Mouse (Mus musculus): ENCODE data around the gene Myct1.

Myct1 gene

DNA sequence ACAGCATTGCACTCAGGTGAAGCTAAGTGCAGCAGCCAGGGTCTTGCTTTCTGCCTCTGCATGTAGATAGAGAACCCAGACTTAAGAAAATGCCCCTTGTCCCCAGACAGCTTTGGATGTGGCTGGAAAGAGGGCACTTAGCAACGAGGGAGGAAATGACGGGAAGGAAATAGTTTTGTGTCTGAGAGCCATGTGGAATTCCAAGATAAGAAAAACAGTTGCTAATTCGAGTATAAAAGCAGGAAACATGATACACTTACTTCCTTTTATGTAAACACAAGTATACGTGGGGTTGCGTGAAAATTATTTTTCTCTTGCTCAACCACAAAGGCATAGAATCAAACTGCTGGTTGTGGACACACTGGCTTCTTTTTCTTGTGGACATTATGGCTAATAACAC is at the start of gene Myct1:
TSS of gene Myct1 (plus strand) at position 312 of the 400 bp plus-strand sequence.
- DNase-seq (ENCODE audit: low read depth, low spot score): no peak

DNA sequence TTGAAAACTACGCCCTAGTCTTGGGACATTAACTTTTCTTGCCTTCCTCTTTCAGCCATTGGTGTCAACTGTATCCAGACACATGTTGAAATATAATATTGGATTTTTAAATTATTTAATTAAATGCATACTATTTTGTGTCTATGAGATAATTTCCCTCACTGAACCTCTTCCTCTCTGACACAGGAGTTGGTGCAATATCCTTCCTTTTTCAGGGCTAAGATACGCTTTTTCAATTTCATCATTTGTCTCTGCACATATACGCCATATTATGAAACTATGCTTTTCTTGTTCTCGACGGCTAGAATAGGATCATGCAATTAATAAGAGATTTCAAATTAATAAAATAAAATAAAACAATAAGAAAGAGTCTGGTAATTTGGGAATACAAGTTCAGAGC is 47.1 kb upstream of the Myct1 start:
- DNase-seq (ENCODE audit: low read depth, low spot score): no peak

DNA sequence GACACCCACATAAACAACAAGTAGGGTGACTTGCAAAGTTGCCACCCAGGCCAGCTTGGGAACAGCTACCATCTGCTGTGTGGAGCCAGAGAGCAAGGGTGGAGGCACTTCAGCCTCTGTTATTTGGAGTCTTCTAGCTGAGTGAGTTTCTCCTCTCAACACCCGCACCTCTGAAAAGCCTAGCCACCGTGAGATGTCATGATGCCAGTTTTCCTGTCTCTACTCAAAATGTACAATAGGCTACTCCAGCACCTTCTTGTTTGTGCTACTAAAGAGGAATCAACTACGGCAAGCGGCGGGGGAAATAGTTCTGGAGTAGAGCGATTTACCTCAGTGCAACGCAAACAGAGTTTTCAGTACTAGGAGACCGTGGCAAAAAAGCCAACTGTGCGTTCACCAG is 45.8 kb upstream of the Myct1 start:
- no peak for DNase-seq (ENCODE audit: low read depth, low spot score)

DNA sequence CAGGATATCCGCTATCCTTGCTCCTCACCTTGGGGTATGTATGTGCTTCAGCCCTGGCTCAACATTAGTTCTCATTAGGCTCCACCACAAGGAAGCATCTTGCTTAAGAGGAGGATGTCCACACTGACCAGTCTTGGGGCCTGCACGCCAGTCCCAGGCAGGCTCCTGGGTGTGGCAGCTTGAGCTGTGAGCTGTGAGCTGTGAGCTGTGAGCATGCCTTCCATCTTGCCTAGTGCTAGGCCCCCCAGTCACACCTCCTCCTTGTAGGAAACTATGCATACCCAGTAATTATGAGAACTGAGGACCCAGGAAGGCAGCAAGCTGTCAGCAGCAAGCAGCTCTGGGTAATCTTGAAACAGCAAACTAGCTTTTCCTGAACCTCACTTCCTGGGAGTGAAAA is 44.9 kb upstream of the Myct1 start:
- no peak for DNase-seq (ENCODE audit: low read depth, low spot score)

DNA sequence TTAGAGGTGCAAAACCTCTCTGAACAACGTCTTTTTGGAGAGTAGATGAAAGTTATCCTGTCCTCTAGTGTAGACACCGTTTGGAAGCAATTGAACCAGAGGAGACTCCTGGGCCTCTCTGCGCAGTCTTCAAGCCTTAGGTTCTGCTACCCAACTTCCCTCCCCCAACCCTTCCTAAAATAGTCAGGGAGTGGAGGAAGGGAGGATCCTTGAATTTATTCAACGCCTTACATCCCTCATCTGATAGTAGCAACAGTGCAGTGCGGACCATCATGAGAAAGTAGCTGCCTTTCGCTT is 43.8 kb upstream of the Myct1 start:
- no peak for DNase-seq (ENCODE audit: low read depth, low spot score)

DNA sequence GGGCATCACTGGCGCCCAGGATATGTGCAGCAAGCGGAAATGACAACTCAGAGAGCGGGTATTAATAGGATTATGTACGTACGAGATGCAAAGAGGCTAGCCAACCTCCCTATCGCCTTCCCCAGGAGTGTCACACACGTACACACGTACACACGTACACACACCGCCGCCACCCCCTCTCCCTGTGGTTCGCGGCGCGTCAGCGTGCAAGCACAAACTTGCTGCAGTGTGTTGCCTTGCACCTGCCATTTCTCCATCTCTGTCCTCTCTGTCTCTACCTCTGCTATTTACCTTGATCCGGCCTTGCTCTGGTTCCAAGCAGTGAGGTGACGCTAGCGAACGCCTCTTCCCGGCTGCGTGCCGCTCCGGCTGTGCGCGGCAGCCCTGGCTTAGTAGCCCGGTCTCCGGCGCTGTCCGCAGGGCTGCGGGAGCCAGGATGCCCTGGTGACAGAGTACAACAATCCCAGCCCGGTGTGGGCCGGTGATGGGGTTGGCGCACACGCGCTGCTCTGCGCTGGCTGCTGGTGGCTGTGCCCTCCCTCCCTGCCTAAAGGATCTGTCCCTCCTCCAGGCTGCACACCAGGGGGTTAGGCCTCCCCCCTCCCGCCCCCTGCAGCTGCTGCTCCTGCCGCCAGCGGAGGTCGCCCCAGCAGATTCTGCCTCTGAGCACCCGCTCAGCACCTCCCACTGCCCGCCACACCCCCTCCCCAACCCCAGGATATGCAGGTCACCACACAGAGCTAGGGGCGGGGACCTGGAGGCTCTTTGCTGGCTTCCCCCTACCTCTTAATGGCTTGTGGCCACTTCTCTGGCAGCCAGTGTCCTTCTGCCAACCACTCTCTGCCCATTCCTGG is 43.2 kb upstream of the Myct1 start:
- peak; percentile 29 for DNase-seq (ENCODE audit: low read depth, low spot score)

DNA sequence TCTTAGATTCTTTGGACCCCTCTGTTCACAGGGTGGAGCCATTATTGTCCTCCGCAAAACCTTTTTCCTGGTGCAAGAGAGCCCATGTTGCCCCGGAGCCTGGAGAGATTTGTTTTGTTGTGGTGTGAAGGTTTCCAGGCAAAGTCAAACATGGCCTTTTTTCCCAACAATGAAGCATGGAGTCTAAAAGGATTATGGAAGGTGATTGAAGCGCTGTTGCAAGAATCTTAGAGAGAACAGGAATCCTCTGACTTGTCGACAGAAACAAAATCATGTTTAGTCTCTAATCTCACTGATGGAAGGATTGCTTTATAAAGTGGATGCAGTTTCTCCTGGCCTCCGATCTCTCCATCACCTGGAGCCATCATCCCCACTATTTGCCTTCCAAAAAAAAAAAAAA is 42.2 kb upstream of the Myct1 start, which contains the start of gene Syne1:
TSS of gene Syne1 (minus strand) at position 101 of the 400 bp plus-strand sequence.
- DNase-seq (ENCODE audit: low read depth, low spot score): no peak

DNA sequence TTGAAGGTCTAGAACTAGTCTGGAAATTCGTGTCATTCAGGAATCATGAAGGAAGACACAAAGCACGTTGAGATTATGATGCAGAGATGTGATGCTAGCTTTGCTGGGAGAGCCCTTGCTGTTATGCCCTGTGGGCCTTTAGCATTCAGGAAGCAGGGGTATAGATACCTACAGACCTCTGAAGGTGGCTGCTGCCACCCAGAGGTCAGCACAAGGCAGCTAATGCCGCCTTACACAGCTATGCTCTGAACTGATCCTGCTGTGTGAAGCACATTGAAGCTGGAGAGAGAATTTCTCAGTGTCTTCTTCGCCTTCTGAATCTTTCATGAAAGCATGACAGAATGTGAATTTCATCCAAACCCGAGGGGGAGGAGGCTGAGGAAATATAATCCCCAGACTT is 38.6 kb upstream of the Myct1 start:
- peak; percentile 32 for DNase-seq (ENCODE audit: low read depth, low spot score)

DNA sequence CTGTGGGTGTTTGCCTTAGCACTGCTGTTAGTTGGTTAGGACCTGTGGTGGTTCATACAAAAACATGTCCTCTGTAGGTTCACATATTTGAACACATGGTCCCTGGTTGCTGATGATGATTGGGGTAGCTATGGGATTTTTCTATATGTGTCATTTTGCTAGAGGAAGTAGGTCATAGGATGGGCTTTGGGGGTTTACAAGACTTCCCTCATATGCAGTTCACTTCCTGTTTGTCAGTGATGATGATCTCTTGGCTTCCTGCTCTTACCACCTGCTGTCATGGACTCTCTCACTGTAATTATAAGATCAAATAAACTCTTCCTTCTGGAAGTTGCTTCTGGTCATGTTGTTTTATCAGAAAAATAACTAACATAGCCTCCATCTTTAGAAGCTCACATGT is 34.8 kb upstream of the Myct1 start:
- DNase-seq (ENCODE audit: low read depth, low spot score): no peak

DNA sequence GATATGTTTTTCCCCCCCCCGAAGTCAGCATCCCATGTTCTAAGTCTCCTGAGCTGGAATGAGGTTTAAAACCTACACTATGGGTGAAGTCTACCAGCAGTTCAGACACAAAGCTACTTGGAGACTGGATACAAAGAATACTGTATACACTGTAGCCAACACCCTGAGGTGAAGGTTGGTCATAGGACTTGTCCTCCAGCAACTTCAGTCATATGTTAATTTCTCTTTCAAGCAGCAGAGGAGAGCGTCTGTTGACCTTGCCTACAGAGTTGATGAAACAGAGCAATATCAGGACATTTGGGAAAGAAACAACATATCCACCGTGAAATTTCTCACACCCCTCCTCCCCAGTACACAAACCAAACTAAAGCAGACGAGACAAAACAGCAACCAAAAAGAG is 33.0 kb upstream of the Myct1 start:
- no peak for DNase-seq (ENCODE audit: low read depth, low spot score)

DNA sequence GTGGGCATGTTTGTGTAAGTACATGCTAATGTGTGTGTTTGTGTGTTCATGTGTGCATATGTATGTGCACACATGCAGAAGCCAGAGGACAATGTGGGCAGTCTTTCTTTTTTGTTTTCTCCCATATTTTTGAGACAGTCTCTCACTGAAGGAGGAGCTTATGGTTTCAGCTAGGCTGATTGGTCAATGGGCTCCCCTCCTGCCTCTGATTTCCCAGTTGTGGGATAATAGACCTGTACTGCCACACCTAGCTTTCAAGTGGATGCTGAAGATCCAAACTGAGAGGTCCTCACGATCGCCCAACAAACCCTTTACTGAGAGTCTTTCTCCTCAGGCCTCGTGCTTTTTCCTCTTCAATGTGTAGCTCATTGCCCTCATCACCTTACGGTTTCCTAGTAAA is 31.9 kb upstream of the Myct1 start:
- DNase-seq (ENCODE audit: low read depth, low spot score): no peak

DNA sequence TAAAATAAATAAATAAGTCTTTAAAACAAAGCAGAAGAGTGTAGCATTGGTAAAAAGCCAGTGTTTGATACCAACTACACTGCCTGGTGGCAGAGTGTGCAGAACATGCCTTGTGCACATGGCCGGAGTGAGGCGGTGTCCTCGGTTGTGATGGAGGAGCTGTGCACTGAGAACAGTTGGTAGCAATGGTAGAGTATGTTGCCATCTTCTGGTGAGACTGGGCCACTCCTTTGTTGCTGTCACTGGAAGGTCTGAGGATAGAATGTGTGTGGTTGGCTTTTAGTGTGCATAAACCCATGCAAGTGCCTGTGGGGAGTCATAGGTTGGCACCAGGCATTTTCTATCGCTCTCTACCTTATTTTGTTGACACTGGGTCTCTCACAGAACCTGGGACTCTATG is 24.6 kb upstream of the Myct1 start:
- no peak for DNase-seq (ENCODE audit: low read depth, low spot score)

DNA sequence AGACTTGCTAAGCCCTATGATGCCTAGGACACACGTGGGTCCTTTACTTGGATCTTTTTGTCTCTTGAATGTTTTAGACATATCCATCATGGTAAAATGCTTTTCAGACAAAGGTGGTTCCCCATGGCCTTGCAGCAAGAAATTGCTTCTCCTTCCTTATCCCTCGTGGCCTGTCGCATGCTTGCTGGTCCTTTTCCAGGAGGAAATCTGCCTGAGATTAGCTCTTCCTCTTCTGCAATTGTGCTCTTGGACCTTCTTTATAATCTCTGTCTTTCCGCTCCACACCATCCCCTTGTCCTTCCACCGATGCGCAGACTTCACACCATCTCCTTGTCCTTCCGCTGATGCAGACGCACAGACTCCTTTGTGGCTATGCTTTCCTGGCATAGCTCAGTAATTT is 23.5 kb upstream of the Myct1 start:
- no peak for DNase-seq (ENCODE audit: low read depth, low spot score)

DNA sequence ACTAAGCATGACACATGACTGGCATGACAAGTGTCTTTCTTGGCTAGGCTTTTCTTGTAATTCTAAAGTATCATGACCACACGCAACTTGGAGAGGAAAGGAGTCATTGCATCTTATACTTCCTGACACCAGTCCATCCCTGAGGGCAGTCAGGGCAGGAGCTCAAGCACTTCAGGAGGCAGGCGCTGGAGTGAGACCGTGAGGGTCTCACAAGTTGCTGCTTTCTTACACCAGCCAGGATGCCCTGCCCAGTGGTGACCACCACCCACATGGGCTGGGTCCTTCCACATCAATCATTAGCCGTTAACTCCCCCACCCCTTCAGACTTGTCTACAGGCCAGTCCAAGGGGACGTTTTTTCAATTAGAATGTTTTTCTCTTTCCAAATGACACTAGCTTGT is 22.2 kb upstream of the Myct1 start:
- DNase-seq (ENCODE audit: low read depth, low spot score): no peak

DNA sequence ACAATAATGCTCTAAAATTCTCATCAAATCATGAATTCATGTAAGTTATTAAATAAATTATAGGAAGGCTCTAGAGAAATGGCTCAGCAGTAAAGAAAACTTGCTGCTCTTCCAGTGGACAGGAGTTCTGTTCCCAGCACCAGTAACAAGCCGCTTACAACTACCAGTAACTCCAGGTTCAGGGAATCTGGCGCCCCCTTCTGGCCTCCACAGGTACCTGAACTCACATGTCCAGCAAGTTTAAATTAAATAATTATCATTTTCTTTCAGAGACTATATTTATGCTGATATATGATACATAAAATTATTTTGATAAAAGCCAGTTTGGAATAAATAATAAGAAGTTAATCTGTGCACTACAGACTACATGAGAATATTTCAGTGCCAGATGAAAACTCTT is 20.2 kb upstream of the Myct1 start:
- DNase-seq (ENCODE audit: low read depth, low spot score): no peak

DNA sequence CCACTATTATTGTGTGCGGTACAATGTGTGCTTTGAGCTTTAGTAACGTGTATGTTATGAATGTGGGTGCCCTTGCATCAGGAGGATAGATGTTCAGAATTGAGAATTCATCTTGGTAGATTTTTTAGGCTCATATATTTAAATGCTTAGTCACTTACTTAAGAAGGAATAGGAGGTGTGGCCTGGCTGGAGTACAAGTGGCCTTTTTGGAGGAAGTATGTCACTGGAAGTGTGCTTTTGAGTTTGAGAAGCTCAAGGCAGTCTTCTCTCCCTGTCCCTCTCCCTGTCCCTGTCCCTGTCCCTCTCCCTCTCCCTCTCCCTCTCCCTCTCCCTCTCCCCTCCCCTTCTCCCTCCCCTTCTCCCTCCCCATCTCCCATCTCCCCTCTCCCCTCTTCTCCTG is 2.5 kb upstream of the Myct1 start:
- no peak for DNase-seq (ENCODE audit: low read depth, low spot score)

DNA sequence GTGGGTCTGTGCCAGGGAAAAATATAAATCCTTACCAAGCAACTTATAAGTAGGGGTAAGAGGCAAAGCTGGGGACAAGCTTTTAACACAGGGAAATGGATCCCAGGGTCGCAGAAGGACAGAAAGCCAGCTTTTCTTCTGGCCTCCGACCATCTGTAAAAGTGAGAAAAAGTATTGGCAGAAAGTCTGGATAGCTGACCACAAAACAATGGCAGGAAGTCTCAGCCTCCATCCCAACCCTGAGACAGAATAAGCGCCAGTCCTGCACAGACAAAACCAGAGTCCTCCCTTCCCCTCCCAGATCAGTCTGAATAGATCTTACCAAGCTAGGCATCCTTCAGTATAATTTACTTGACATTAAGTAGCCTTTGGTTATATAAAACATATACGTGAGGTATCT is 1.6 kb upstream of the Myct1 start:
- no peak for DNase-seq (ENCODE audit: low read depth, low spot score)

DNA sequence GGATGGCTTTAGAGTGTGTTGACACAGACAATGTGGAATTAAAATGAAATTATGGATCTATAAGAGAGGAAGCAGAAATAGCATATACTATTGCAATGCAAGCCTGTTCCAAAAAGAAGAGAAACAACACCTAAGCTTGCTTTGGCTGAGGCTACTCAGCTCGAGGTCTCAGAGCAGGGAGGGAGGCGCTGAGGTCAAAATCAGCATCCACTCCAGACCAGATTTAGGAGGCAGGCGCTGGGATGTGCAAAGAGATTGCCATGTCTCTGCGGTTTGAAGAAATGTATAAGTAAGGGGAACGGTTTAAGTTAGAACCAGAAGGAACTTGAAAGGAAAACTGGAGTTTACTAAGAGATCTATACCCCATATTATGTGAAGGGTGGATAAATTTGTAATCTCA is 882 bp downstream of the Myct1 start:
- no peak for DNase-seq (ENCODE audit: low read depth, low spot score)

DNA sequence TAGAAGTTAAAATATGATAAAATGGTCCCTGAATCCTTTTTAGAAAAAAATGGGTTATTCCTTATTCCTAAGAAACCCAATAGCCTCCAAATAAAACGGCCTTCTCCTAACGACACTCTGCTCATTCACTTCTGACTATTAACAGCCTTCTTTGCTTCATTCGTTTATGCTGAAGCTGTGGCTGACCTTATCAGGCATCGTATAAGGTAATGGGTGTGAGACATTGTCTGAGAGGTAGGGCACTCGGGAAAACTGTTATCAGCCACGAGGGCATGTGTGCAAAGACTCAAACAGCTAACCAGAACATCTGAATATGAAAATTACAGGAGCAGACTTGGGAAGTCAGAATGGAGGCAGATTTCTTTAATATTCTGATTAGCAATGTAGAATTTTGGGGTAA is 3.0 kb downstream of the Myct1 start:
- DNase-seq (ENCODE audit: low read depth, low spot score): no peak

DNA sequence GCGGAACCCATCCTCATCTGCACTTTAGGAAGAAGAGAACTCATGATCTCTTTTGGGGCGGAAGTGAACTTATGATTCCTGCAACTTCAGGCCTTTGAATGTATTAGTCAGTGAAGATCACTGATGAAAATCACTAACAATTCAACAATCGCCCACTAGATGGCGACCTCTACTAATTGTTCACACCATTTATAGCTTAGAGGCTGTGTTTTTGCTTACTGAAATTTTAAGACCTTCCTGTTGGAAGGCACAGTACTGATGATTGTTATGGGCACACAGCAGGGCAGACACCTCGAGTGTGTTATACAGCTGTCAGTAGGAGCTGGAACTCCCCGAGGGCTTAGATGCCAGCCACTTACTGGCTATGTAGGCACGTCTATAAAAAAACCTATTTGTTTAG is 6.5 kb downstream of the Myct1 start:
- DNase-seq (ENCODE audit: low read depth, low spot score): peak; percentile 59

DNA sequence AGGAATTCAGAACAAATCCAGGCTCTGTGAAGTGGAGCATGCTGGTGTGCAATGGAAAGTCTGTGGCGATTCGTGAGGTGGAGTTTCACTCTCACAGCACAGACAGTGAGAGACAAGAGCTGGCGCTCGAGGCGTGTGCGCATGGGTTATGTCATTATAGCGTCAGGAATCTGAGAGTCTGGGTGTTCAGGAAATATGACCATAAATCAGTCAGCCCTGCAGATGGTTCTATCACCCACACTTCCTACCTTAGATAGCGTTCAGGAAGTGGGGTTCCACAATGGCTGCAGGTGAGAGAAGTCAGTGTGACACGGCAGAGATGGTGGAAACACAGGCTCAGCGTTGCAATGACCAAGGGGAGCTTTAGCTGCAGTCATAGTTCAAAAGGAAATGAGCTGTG is 9.9 kb downstream of the Myct1 start:
- peak; percentile 23 for DNase-seq (ENCODE audit: low read depth, low spot score)

DNA sequence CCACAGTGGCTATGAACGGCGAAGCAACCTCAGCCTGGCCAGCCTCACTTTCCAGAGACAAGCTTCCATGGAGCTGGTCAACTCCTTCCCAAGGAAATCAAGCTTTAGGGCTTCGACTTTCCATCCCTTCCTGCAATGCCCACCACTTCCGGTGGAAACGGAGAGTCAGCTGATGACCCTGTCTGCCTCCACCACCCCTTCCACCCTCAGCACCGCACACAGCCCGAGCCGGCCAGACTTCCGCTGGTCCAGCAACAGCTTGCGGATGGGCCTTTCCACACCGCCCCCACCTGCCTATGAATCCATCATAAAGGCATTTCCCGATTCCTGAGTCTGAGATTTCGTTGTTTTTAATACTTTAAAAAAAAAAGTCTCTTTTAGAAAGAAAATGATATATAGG is 10.8 kb downstream of the Myct1 start:
- DNase-seq (ENCODE audit: low read depth, low spot score): no peak

DNA sequence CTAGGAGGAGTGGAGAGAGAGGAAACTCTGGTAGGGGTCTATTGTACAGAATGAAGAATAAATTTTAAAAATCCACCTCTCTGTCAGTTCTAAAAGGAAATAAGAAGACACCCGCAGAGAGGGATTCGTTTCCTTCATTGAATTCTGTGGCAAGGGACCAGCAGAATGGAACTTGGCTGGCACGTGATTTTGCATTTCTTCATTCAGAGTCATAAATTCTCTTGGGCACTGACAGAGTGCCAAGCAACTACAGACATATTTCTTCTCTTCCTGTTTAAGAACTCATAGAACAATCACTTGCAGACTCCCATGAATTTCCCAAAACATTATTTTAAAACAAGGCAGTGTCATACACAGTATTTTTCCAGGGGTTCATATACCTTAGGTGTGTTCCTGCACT is 15.3 kb downstream of the Myct1 start:
- DNase-seq (ENCODE audit: low read depth, low spot score): no peak

Measured in CD4-positive helper T cell, adult 2 months (primary cell).